Mouse (Mus musculus) liver, embryonic 14.5 days (tissue): ENCODE data around the gene Dars. TPM values are rescaled to one million over a fixed set of nuclear protein-coding genes. Genes with fewer than 3 reads are reported as not detected.

ENCODE experiments used
- ATAC-seq: fragments of 200-750 bp; cut with Nextera tagmentation; 2 replicates; pipeline ENCODE4 v1.8.0; 2017; ENCODE audit warnings: moderate number of reproducible peaks, mild to moderate bottlenecking, moderate library complexity; ENCODE audit not compliant: insufficient read depth
- DNase-seq, 3 experiments: peaks; one replicate each; pipeline ENCODE4 v3.0.0-alpha.2; 2012 to 2013; ENCODE audit warnings: low read depth in 3 of 3, low spot score in 3 of 3
- H3K27ac ChIP-seq: fragments of 300-500 bp; sonication (generic); 2 replicates; pipeline ENCODE4 v1.5.1; 2014; ENCODE audit warnings: moderate library complexity, mild to moderate bottlenecking, control low read depth, inconsistent platforms
- H3K27me3 ChIP-seq: fragments of 300-500 bp; sonication (generic); 2 replicates; pipeline ENCODE4 v1.6.1; 2014; ENCODE audit warnings: mild to moderate bottlenecking, low read length, moderate library complexity; ENCODE audit not compliant: control insufficient read depth, insufficient read depth
- H3K36me3 ChIP-seq: fragments of 300-500 bp; sonication (generic); replicated peaks from 2 replicates; pipeline ENCODE4 v1.6.1; 2014; ENCODE audit warnings: low read depth; ENCODE audit not compliant: control insufficient read depth, insufficient read depth
- H3K4me1 ChIP-seq, 2 experiments: fragments of 200-500 bp in 1 of 2; fragments of 300-500 bp in 1 of 2; sonication (generic) in 1 of 2; replicated peaks; 2 replicates each; pipeline ENCODE4 v1.6.1; 2012 to 2014; ENCODE audit warnings: antibody characterized with exemption in 1 of 2, inconsistent platforms in 1 of 2, low read length in 1 of 2; ENCODE audit not compliant: control insufficient read depth in 2 of 2, insufficient read depth in 2 of 2
- H3K4me2 ChIP-seq: fragments of 300-500 bp; sonication (generic); 2 replicates; pipeline ENCODE4 v1.6.1; 2014; ENCODE audit warnings: low read depth, mild to moderate bottlenecking, control low read depth, moderate library complexity
- H3K4me3 ChIP-seq, 2 experiments: fragments of 200-500 bp in 1 of 2; fragments of 300-500 bp in 1 of 2; sonication (generic) in 1 of 2; 2 replicates each; pipeline ENCODE4 v1.5.1; 2012 to 2014; ENCODE audit warnings: low read depth in 2 of 2, low read length in 2 of 2, mild to moderate bottlenecking in 2 of 2, control low read depth in 1 of 2, inconsistent platforms in 1 of 2, moderate library complexity in 1 of 2; ENCODE audit not compliant: insufficient read depth in 1 of 2
- H3K9ac ChIP-seq: fragments of 300-500 bp; sonication (generic); replicated peaks from 2 replicates; pipeline ENCODE4 v1.6.1; 2014; ENCODE audit warnings: mild to moderate bottlenecking, control low read depth, moderate library complexity
- H3K9me3 ChIP-seq: fragments of 300-500 bp; sonication (generic); 2 replicates; pipeline ENCODE4 v1.6.1; 2016; ENCODE audit warnings: low read length, mixed read lengths; ENCODE audit not compliant: control insufficient read depth
- CTCF ChIP-seq: IDR thresholded peaks from 2 replicates; pipeline ENCODE4 v1.5.1; 2016; ENCODE audit warnings: antibody characterized with exemption, low read depth, control low read depth
- EP300 ChIP-seq: IDR thresholded peaks from 2 replicates; pipeline ENCODE4 v1.6.1; 2016; ENCODE audit warnings: antibody characterized with exemption, low read depth
- WGBS: fragments of 180-500 bp; shearing (Covaris S2); extraction: QIAGEN DNeasy Blood & Tissue Kit; methylation state at CpG from one replicate; pipeline ENCODE4 v1.1.7; 2014; ENCODE audit not compliant: insufficient replicate concordance; 5-methylcytosine and 5-hydroxymethylcytosine counted together
- polyA plus RNA-seq, 2 experiments: library from polyadenylated mRNA; depleted of rRNA in 1 of 2; stranded (reverse) in 1 of 2; unstranded in 1 of 2; fragments of >200 nt; fragmentation: Nextera tagmentation in 1 of 2; extraction: Ambion mirVana in 1 of 2; gene quantifications; 2 replicates each; pipeline versions ENCODE4 v1.2.1 to v1.2.3; 2012 to 2014

The Dars gene
- polyA plus RNA-seq, 2 experiments = 34.8 to 62.8 TPM

DNA sequence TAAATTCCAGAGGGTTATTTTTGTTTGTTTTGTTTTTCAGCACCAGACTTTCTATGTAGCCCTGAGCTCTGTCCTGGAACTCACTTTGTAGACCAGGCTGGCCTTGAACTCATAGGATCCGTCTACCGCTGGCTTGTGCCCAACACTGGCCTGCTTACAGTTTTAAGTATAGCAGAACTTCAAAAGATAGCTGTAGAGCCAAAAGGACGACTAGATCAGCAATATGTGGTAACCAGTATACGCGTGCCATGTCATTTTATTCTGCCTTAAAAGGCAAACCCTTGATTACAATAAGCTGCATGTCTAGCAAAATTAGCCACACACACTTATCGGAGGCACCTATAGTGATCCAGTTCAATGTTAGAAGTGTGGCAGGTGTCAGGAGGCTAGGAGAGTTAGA is 58.9 kb downstream of the Dars start:
- H3K9ac ChIP-seq = peak overlapping the region; percentile 78
- peaks cover 24 to 32% of the 10 kb centered on the region in 2 experiments for H3K4me1 ChIP-seq
- no peaks in the 10 kb centered on the region for H3K9me3 ChIP-seq
- TF ChIP-seq EP300 (no peak), CTCF (no peak)
- H3K4me3 ChIP-seq = peak overlapping the region; percentile 72 to 90
- peak overlapping the region; percentile 91 for H3K4me2 ChIP-seq
- ATAC-seq (no peak), DNase-seq (no peak)
- H3K27ac ChIP-seq = peak overlapping the region; percentile 50; the same call in 1 of the 2 replicates
- H3K36me3 ChIP-seq = peaks cover 48% of the 10 kb centered on the region
- H3K27me3 ChIP-seq = no peaks in the 10 kb centered on the region
- 33% methylated on average over 6 of the region's 6 CpGs for WGBS

DNA sequence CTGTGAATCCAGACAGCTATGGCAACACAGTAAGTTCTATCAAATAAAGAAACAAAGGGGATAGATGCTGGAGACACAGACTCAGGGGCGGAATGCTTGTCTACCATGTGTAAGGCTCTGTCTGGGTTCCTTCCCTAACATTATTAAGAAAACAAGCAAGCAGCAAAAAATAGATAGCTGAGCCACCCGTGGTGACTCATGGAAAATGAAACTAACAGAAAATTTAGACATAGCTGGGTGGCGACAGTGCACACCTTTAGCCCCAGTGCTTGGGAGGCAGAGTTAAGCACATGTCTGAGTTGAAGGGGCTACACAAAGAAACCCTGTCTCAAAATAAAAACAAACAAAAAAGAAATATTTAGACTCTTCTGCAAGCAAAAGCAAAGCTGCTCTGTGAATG is 59.7 kb downstream of the Dars start:
- 29% methylated on average over 3 of the region's 3 CpGs for WGBS
- H3K4me2 ChIP-seq = peak overlapping the region; percentile 91
- H3K4me3 ChIP-seq = peak overlapping the region; percentile 72 to 90
- H3K9ac ChIP-seq = peak overlapping the region; percentile 78
- no peaks in the 10 kb centered on the region for H3K27me3 ChIP-seq
- ATAC-seq (no peak), DNase-seq (peak in 1 of 3 experiments; percentile 23)
- TF ChIP-seq CTCF (no peak), EP300 (no peak)
- H3K4me1 ChIP-seq = peaks cover 24 to 32% of the 10 kb centered on the region in 2 experiments
- H3K27ac ChIP-seq = peak overlapping the region; percentile 50
- peaks cover 49% of the 10 kb centered on the region for H3K36me3 ChIP-seq
- no peaks in the 10 kb centered on the region for H3K9me3 ChIP-seq

DNA sequence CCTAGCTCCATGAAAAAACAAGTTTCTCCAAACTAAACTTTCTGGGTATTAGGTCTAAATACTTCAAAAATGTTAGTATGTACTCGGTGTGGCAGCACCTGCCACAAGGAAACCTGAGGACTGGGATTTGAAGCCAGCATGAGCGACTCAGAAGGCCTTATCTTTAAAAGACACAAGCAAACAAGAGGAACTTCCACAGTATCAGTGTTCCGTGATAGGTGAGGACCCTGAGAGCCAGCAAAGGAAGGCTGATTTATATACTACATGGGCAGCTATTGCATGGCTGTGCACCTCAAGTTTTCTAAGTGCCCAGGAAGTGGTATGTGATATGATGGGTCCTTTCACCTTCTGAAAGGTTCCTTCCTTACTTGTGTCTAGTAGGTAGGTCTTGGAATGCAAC is 64.1 kb downstream of the Dars start:
- 23% methylated on average over 3 of the region's 3 CpGs for WGBS

DNA sequence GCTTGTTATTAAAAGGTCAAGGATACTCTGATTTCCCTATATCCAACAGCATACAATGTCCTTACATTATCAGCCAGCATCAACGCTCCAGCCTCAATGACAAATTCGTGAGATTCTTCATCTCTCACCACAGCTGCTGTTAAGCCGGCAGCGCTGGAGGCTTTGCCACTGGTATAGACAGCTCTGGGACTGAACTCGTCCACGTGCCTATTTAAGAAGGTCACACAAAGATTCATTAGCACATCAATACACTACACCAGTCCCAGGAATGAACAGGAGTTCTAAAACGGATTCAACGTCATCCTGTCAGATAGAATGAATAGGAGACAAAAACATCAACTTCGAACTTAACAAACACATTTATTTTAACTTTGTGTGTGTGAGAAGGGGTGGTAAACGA is 72.9 kb downstream of the Dars start:
- Histone ChIP-seq H3K27me3 (no peaks in the 10 kb centered on the region), H3K9ac (no peak overlapping the region), H3K27ac (no peak overlapping the region), H3K4me2 (no peak overlapping the region), H3K4me1 (no peaks in the 10 kb centered on the region), H3K36me3 (peaks cover 92% of the 10 kb centered on the region), H3K9me3 (no peaks in the 10 kb centered on the region), H3K4me3 (no peak overlapping the region)
- no peak for DNase-seq
- no peak for ATAC-seq
- no peak for TF ChIP-seq CTCF
- TF ChIP-seq EP300 = no peak
- WGBS = 85% methylated on average over 10 of the region's 10 CpGs

More for the DNA sequence above, 64.1 kb downstream of the Dars start:
- no peak overlapping the region for H3K27ac ChIP-seq
- no peak for TF ChIP-seq EP300
- no peak for TF ChIP-seq CTCF
- DNase-seq (peak in 1 of 3 experiments; percentile 10), ATAC-seq (no peak)
- no peaks in the 10 kb centered on the region for H3K27me3 ChIP-seq
- no peaks in the 10 kb centered on the region for H3K9me3 ChIP-seq
- H3K36me3 ChIP-seq = peaks cover 87% of the 10 kb centered on the region
- no peak overlapping the region for H3K4me2 ChIP-seq
- peaks cover 15 to 21% of the 10 kb centered on the region in 2 experiments for H3K4me1 ChIP-seq
- H3K9ac ChIP-seq = no peak overlapping the region
- no peak overlapping the region for H3K4me3 ChIP-seq

DNA sequence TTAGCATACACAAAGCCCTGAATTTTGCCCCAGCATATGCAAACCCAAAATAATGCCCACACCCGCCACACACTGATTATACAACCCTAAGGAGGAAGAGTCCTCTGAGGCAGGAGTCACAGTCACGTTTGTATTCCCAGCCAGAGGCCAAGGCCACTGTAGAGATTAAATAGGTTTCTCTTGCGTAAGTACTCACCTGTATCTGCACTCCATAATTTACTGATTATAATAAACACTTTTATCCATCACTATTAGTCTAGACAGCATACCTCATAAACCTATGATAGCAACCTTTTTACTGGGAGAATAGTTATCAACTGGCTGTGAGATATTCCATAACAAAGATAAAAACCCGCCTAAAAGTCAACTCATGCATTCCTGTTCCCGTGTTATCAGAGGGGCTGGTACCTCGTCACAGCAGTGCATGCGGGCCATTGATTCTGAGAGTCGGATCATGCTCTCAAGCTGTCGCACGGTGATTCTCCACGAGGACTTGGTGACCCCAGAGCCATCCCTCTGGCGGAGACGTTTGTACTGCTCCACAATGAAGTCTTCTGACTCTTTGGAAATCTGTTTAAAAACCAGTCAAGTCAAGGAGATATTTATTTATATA is 79.4 kb downstream of the Dars start:
- H3K27ac ChIP-seq = no peak overlapping the region
- H3K4me1 ChIP-seq = no peaks in the 10 kb centered on the region
- no peaks in the 10 kb centered on the region for H3K9me3 ChIP-seq
- peaks cover 89% of the 10 kb centered on the region for H3K36me3 ChIP-seq
- 77% methylated on average over 13 of the region's 13 CpGs for WGBS
- ATAC-seq = no peak
- TF ChIP-seq CTCF = no peak
- no peak for TF ChIP-seq EP300
- no peak overlapping the region for H3K4me2 ChIP-seq
- no peak overlapping the region for H3K9ac ChIP-seq
- no peaks in the 10 kb centered on the region for H3K27me3 ChIP-seq
- no peak for DNase-seq
- H3K4me3 ChIP-seq = no peak overlapping the region
